Mouse (Mus musculus): ENCODE measurements around the gene Ms4a15. TPM values are rescaled to one million over a fixed set of nuclear protein-coding genes. Genes with fewer than 3 reads are reported as not detected.
A peak's percentile ranks its signal among the peaks of the same experiment; 100 is the strongest.

Gene Ms4a15
- not detected in 2 replicates for polyA plus RNA-seq (2016; fragmentation: Nextera tagmentation; extraction: Ambion mirVana)

GRCm38 (mm10) chr19:10993150-10993549, at the start of gene Ms4a15:
TSS of gene Ms4a15 (minus strand) at chr19:10993250.
- WGBS, result 89% methylated on average over 7 of the region's 7 CpGs
- Histone ChIP-seq H3K36me3 (no peaks in the 10 kb centered on the region), H3K4me3 (no peak within 1 kb of the TSS), H3K4me2 (replicated peaks) (no peak within 1 kb of the TSS), H3K27me3 (replicated peaks) (no peaks in the 10 kb centered on the region), H3K4me1 (no peaks in the 10 kb centered on the region), H3K27ac (no peak within 1 kb of the TSS), H3K9ac (no peak within 1 kb of the TSS), H3K9me3 (no peaks in the 10 kb centered on the region)
- no peak for ATAC-seq (ENCODE audit: low FRiP score, low read depth)

GRCm38 (mm10) chr19:11037570-11037969, 44.5 kb upstream of the Ms4a15 start:
- Histone ChIP-seq H3K9ac (no peak overlapping the region), H3K27ac (no peak overlapping the region), H3K36me3 (no peaks in the 10 kb centered on the region), H3K4me2 (replicated peaks) (no peak overlapping the region), H3K9me3 (no peaks in the 10 kb centered on the region), H3K4me3 (no peak overlapping the region), H3K27me3 (replicated peaks) (no peaks in the 10 kb centered on the region), H3K4me1 (no peaks in the 10 kb centered on the region)
- ATAC-seq (ENCODE audit: low FRiP score, low read depth), result no peak

DNA sequence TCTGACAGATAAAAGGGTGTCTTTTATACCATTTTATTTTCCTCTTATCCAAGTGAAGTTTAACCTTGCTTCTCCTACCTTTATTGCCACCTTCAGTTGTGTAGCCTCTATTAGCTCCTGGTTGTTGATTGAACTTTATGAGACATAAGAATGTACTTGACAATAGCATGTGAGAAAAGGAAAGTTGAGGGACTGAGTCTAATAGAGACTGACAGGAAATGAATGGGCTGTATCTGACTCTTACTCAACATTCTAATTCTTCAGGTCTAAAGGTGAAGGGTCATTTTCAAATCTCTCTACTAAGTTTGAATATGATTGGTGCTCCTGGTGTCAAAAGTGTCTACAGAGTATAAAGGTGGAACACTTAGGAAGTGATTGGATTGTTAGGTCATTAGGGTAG, 29.3 kb upstream of the Ms4a15 start:
- Histone ChIP-seq H3K4me1 (no peaks in the 10 kb centered on the region), H3K27ac (no peak overlapping the region), H3K4me2 (replicated peaks) (no peak overlapping the region), H3K4me3 (no peak overlapping the region), H3K27me3 (replicated peaks) (no peaks in the 10 kb centered on the region), H3K9me3 (no peaks in the 10 kb centered on the region), H3K9ac (no peak overlapping the region), H3K36me3 (no peaks in the 10 kb centered on the region)
- no peak for ATAC-seq (ENCODE audit: low FRiP score, low read depth)

DNA sequence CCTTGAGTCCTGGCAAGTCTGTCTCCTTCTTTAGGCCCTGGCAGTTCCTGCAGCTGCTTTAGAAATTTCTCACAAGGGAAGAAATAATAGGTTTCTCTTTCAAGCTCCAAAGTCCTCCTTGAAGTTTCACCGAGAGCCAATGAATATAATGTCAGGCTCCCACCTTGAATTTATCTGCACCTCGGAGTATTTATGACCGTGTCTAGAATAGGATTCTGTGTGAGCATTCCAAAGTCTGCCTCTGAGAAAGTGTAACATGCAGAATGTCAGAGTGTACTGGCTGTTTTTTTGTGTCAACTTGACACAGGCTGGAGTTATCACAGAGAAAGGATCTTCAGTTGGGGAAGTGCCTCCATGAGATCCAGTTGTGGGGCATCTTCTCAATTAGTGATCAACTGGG, 24.8 kb upstream of the Ms4a15 start, which contains the start of gene Ms4a18:
Ms4a18 (minus strand) TSS at position 141 of the 400 bp plus-strand sequence.
- WGBS, result 90% methylated on average over 3 of the region's 3 CpGs
- Histone ChIP-seq H3K36me3 (no peaks in the 10 kb centered on the region), H3K4me3 (no peak within 1 kb of the TSS), H3K27ac (no peak within 1 kb of the TSS), H3K9ac (no peak within 1 kb of the TSS), H3K4me2 (replicated peaks) (no peak within 1 kb of the TSS), H3K27me3 (replicated peaks) (no peaks in the 10 kb centered on the region), H3K9me3 (no peaks in the 10 kb centered on the region), H3K4me1 (no peaks in the 10 kb centered on the region)
- no peak for ATAC-seq (ENCODE audit: low FRiP score, low read depth)

DNA sequence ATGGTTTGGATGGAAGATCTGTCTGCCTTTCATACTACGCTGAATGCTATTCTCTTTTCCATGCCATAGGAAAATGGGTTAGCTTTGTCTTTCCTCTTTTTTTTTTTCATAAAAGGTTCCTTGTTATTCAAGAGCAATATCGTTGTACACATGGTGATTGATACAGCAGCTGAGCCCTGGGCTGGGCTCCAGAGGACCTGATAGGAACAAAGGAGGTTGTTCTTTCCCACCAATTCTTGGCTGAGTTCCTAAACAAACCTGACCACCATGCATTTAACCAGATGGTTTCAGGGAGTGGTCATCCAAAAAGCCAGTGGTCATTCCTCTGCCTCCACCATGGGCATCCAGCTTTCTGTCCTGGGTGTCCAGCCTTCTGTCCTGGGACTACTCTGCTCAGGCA, 24.2 kb upstream of the Ms4a15 start:
- Histone ChIP-seq H3K4me1 (no peaks in the 10 kb centered on the region), H3K9ac (no peak overlapping the region), H3K4me2 (replicated peaks) (no peak overlapping the region), H3K36me3 (no peaks in the 10 kb centered on the region), H3K9me3 (no peaks in the 10 kb centered on the region), H3K27me3 (replicated peaks) (no peaks in the 10 kb centered on the region), H3K27ac (no peak overlapping the region), H3K4me3 (no peak overlapping the region)
- WGBS, result 79% methylated on average over 2 of the region's 2 CpGs
- ATAC-seq (ENCODE audit: low FRiP score, low read depth), result no peak

GRCm38 (mm10) chr19:11015998-11016397, 22.9 kb upstream of the Ms4a15 start:
- Histone ChIP-seq H3K27me3 (replicated peaks) (no peaks in the 10 kb centered on the region), H3K27ac (no peak overlapping the region), H3K4me1 (no peaks in the 10 kb centered on the region), H3K4me2 (replicated peaks) (no peak overlapping the region), H3K36me3 (no peaks in the 10 kb centered on the region), H3K9me3 (no peaks in the 10 kb centered on the region), H3K4me3 (no peak overlapping the region), H3K9ac (no peak overlapping the region)
- ATAC-seq (ENCODE audit: low FRiP score, low read depth), result no peak
- 81% methylated on average over 1 of the region's 1 CpGs for WGBS

DNA sequence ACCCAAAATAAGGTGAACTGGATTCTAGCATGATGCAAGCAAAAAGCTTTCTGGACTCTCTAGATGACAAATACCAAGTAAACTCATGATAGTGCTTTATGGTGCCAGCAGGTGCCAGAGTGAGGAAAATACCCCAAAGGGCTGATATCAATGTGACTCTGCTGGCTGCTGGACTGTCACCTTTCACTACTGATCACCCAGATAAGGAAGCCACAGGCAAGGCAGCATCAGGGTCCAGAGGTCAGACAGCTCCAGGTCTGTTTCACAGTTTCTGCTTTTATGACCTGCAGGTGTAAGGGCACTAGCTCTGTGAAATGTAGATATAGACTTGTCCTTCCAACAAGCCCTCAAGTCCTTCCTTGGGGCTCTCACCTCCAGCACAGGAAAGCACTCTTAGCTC, 22.4 kb upstream of the Ms4a15 start:
- H3K4me2 ChIP-seq (replicated peaks), result no peak overlapping the region
- ATAC-seq (ENCODE audit: low FRiP score, low read depth), result no peak
- H3K4me3 ChIP-seq, result no peak overlapping the region
- no peak overlapping the region for H3K27ac ChIP-seq
- no peaks in the 10 kb centered on the region for H3K4me1 ChIP-seq
- no peaks in the 10 kb centered on the region for H3K9me3 ChIP-seq
- no peak overlapping the region for H3K9ac ChIP-seq
- H3K27me3 ChIP-seq (replicated peaks), result no peaks in the 10 kb centered on the region
- no peaks in the 10 kb centered on the region for H3K36me3 ChIP-seq

DNA sequence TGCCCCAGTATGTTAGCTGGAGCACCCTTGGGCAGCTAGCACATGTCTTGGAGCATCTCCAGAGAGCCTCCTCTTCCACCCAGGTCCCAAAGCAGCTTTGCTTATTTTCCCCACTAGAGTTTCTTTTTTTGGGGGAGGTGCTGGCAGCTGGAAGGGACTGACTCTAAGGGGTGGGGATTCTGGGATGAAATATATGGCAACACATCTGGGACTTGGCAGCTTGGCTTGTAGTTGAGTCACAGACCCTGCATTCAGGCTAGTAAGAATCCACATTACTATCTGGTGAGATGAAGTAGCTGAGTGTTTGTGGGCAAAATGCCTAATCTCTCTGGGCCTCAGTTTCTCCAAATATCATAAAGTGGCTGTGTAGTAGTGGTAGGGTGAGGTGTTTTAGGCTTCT, 1.1 kb downstream of the Ms4a15 start:
- H3K27ac ChIP-seq, result no peak overlapping the region
- H3K4me1 ChIP-seq, result no peaks in the 10 kb centered on the region
- no peak for ATAC-seq (ENCODE audit: low FRiP score, low read depth)
- H3K9me3 ChIP-seq, result no peaks in the 10 kb centered on the region
- no peak overlapping the region for H3K9ac ChIP-seq
- H3K36me3 ChIP-seq, result no peaks in the 10 kb centered on the region
- H3K4me3 ChIP-seq, result no peak overlapping the region
- H3K4me2 ChIP-seq (replicated peaks), result no peak overlapping the region
- no peaks in the 10 kb centered on the region for H3K27me3 ChIP-seq (replicated peaks)

- Histone ChIP-seq H3K27ac (no peak overlapping the region), H3K9me3 (no peaks in the 10 kb centered on the region), H3K27me3 (replicated peaks) (no peaks in the 10 kb centered on the region), H3K4me2 (replicated peaks) (no peak overlapping the region), H3K36me3 (no peaks in the 10 kb centered on the region), H3K4me3 (no peak overlapping the region), H3K9ac (no peak overlapping the region), H3K4me1 (no peaks in the 10 kb centered on the region)
- 65% methylated on average over 1 of the region's 1 CpGs for WGBS
- no peak for ATAC-seq (ENCODE audit: low FRiP score, low read depth)
Measured at GRCm38 (mm10) chr19:10990751-10991150, 2.3 kb downstream of the Ms4a15 start.

DNA sequence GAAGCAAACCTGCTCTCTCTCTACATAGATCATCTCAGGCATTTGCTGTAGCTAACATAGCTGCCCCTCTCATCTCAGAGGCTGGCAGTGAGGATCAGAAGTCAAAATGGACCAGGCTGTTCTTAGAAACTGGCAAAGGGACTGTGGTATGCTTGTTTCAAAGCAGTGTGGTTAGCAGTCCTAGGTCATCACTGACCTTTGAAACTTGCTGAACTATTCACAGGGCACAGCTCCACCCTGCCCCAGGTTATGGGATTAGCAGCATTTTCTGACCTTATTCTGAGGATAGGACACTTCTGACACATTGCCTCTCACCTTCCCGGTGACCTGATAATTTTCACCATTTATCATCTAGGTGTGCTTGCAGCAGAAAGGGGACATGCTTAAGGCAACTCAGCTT, 4.5 kb downstream of the Ms4a15 start:
- no peak overlapping the region for H3K27ac ChIP-seq
- H3K9me3 ChIP-seq, result no peaks in the 10 kb centered on the region
- ATAC-seq (ENCODE audit: low FRiP score, low read depth), result no peak
- 92% methylated on average over 1 of the region's 1 CpGs for WGBS
- H3K4me3 ChIP-seq, result no peak overlapping the region
- no peaks in the 10 kb centered on the region for H3K36me3 ChIP-seq
- no peak overlapping the region for H3K4me2 ChIP-seq (replicated peaks)
- H3K27me3 ChIP-seq (replicated peaks), result no peaks in the 10 kb centered on the region
- no peaks in the 10 kb centered on the region for H3K4me1 ChIP-seq
- no peak overlapping the region for H3K9ac ChIP-seq

GRCm38 (mm10) chr19:10985889-10986288, 7.2 kb downstream of the Ms4a15 start:
- no peaks in the 10 kb centered on the region for H3K4me1 ChIP-seq
- H3K27me3 ChIP-seq (replicated peaks), result no peaks in the 10 kb centered on the region
- H3K9ac ChIP-seq, result no peak overlapping the region
- H3K4me3 ChIP-seq, result no peak overlapping the region
- ATAC-seq (ENCODE audit: low FRiP score, low read depth), result no peak
- WGBS, result 89% methylated on average over 4 of the region's 4 CpGs
- no peak overlapping the region for H3K4me2 ChIP-seq (replicated peaks)
- H3K27ac ChIP-seq, result no peak overlapping the region
- no peaks in the 10 kb centered on the region for H3K9me3 ChIP-seq
- H3K36me3 ChIP-seq, result no peaks in the 10 kb centered on the region

DNA sequence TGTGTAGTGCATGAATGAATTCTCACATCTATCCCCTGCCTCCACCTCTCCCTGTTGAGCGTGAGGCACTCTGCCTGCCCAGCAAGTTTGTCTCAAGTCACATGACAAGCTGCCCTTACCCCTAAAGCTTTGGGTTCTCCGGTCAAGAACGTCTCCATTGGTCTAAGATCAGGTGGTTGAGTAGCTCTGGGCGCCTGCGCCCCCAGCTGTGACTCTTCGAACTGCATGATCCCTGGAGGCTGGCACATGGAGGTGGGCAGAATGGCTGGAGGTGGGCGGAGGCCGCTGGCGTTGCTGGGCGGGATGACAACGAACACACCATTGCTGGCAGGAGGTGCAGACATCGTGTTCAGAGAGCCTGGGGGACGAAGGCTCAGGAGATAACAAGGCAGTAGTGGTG, 8.5 kb downstream of the Ms4a15 start:
- Histone ChIP-seq H3K9ac (no peak overlapping the region), H3K27ac (no peak overlapping the region), H3K4me2 (replicated peaks) (no peak overlapping the region), H3K27me3 (replicated peaks) (no peaks in the 10 kb centered on the region), H3K4me1 (0 out of 2 replicates have a peak, but pooled peaks cover 5% of the 10 kb centered on the region), H3K9me3 (no peaks in the 10 kb centered on the region), H3K4me3 (no peak overlapping the region), H3K36me3 (no peaks in the 10 kb centered on the region)
- no peak for ATAC-seq (ENCODE audit: low FRiP score, low read depth)
- 81% methylated on average over 13 of the region's 13 CpGs for WGBS

GRCm38 (mm10) chr19:10983146-10983545, 9.9 kb downstream of the Ms4a15 start:
- peak overlapping the region; percentile 30; the same call in 1 of the 2 replicates for H3K4me2 ChIP-seq (replicated peaks)

More at GRCm38 (mm10) chr19:10983146-10983545, 9.9 kb downstream of the Ms4a15 start:
- Histone ChIP-seq H3K27ac (no peak overlapping the region), H3K36me3 (no peaks in the 10 kb centered on the region), H3K4me1 (0 out of 2 replicates have a peak, but pooled peaks cover 6% of the 10 kb centered on the region), H3K9ac (no peak overlapping the region), H3K4me3 (no peak overlapping the region), H3K27me3 (replicated peaks) (no peaks in the 10 kb centered on the region), H3K9me3 (no peaks in the 10 kb centered on the region)
- WGBS, result 32% methylated on average over 14 of the region's 14 CpGs
- no peak for ATAC-seq (ENCODE audit: low FRiP score, low read depth)
